Mouse (Mus musculus): Measurements from ENCODE around the gene Bcap31.

DNA sequence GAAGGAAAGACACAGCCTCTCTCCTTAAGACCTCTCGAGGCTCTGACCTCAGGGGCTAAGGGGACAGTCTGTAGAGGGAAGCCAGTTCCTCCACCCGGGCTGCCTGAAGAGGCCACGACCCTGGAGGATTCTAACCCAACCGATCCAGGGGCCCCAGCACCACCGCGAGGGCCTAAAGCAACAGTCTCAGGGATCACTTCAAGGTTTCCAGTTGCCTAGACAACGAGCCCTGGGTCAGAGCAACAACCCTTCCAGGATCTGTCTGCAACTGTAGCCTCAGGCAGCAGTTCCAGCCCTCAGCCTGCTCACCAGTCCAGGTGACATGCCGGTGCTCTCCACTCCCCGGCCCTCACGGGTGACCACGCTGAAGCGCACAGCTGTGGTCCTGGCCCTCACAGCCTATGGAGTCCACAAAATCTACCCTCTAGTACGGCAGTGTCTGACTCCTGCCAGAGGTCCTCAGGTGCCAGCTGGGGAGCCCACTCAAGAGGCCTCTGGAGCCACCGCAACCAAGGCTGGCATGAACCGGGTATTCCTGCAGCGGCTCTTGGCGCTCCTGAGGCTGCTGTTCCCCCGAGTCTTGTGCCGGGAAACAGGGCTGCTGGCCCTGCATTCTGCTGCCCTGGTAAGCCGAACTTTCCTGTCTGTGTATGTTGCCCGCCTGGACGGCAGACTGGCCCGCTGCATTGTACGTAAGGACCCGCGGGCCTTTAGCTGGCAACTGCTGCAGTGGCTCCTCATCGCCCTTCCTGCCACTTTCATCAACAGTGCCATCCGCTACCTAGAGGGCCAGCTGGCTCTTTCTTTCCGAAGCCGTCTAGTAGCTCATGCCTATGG lies 952 bp upstream of the Bcap31 start:
- TF ChIP-seq GATA1 (IDR thresholded peaks at IDR 0.05; ENCODE audit: borderline replicate concordance, low read length) (no peak), FLI1 (IDR thresholded peaks at IDR 0.05; ENCODE audit: low read length) (no peak)

Measured in megakaryocyte, embryonic 14.5 days (primary cell).